Mouse (Mus musculus): Measurements from ENCODE around the gene Hoxd4. TPM values are rescaled to one million over a fixed set of nuclear protein-coding genes. Genes with fewer than 3 reads are reported as not detected.
A peak's percentile ranks its signal among the peaks of the same experiment; 100 is the strongest.

Gene Hoxd4
- polyA plus RNA-seq, 1 experiment from 2014 or later, result 4.9 TPM

- Histone ChIP-seq H3K36me3 (ENCODE audit: insufficient read depth, low read length) (no peaks in the 10 kb centered on the region; the same call in 1 of the 2 replicates), H3K27ac (ENCODE audit: low read length) (peak within 1 kb of the TSS; percentile 98), H3K4me3 (ENCODE audit: low read length) (peak within 1 kb of the TSS; percentile 82), H3K27me3 (ENCODE audit: insufficient read depth, low read length) (peaks cover 3% of the 10 kb centered on the region; the same call in 1 of the 2 replicates), H3K9ac (replicated peaks; ENCODE audit: low read length) (peak within 1 kb of the TSS; percentile 92), H3K4me1 (ENCODE audit: insufficient read depth, low read length) (peaks cover 33% of the 10 kb centered on the region), H3K4me2 (replicated peaks; ENCODE audit: low read depth, low read length) (peak within 1 kb of the TSS; percentile 80), H3K9me3 (ENCODE audit: low read length) (no peaks in the 10 kb centered on the region)
- peak; percentile 90 for ATAC-seq (ENCODE audit: low FRiP score, low TSS enrichment)
- WGBS, result under 1% methylated on average over 56 of the region's 56 CpGs
These were observed 20.4 kb upstream of the Hoxd4 start, which contains the start of gene Hoxd10 for GRCm38 (mm10) chr2:74691022-74691951. TSS of gene Hoxd10 (plus strand) at chr2:74691924.

DNA sequence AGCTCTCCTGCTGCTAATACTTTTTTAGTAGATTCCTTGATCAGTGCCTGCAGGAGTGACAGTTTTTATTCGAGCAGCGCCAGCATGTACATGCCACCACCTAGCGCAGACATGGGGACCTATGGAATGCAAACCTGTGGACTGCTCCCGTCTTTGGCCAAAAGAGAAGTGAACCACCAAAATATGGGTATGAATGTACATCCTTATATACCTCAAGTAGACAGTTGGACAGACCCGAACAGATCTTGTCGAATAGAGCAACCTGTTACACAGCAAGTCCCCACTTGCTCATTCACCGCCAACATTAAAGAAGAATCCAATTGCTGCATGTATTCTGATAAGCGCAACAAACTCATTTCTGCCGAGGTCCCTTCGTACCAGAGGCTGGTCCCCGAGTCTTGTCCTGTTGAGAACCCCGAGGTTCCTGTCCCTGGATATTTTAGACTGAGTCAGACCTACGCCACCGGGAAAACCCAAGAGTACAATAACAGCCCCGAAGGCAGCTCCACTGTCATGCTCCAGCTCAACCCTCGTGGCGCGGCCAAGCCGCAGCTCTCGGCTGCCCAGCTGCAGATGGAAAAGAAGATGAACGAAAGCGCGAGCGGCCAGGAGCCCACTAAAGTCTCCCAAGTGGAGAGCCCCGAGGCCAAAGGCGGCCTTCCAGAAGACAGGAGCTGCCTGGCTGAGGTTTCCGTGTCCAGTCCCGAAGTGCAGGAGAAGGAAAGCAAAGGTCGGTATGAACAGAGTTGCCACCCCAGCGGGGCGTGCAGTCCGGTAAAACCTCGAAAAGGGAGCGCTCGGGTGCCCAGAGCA is 19.5 kb upstream of the Hoxd4 start:
- no peak for ATAC-seq (ENCODE audit: low FRiP score, low TSS enrichment)
- peak overlapping the region; percentile 82 for H3K4me3 ChIP-seq (ENCODE audit: low read length)
- 2% methylated on average over 35 of the region's 35 CpGs for WGBS

GRCm38 (mm10) chr2:74692808-74693431 is 18.8 kb upstream of the Hoxd4 start:
- H3K4me2 ChIP-seq (replicated peaks; ENCODE audit: low read depth, low read length), result peak overlapping the region; percentile 80
- peak overlapping the region; percentile 82 for H3K4me3 ChIP-seq (ENCODE audit: low read length)
- WGBS, result 4% methylated on average over 20 of the region's 20 CpGs
- no peak for ATAC-seq (ENCODE audit: low FRiP score, low TSS enrichment)
- H3K4me1 ChIP-seq (ENCODE audit: insufficient read depth, low read length), result peaks cover 42% of the 10 kb centered on the region
- H3K9ac ChIP-seq (replicated peaks; ENCODE audit: low read length), result peak overlapping the region; percentile 92
- no peaks in the 10 kb centered on the region; the same call in 1 of the 2 replicates for H3K36me3 ChIP-seq (ENCODE audit: insufficient read depth, low read length)
- no peaks in the 10 kb centered on the region for H3K9me3 ChIP-seq (ENCODE audit: low read length)
- peaks cover 3% of the 10 kb centered on the region; the same call in 1 of the 2 replicates for H3K27me3 ChIP-seq (ENCODE audit: insufficient read depth, low read length)
- H3K27ac ChIP-seq (ENCODE audit: low read length), result peak overlapping the region; percentile 98

More for the DNA sequence above, 19.5 kb upstream of the Hoxd4 start:
- H3K4me2 ChIP-seq (replicated peaks; ENCODE audit: low read depth, low read length), result peak overlapping the region; percentile 80
- peaks cover 42% of the 10 kb centered on the region for H3K4me1 ChIP-seq (ENCODE audit: insufficient read depth, low read length)
- peaks cover 3% of the 10 kb centered on the region; the same call in 1 of the 2 replicates for H3K27me3 ChIP-seq (ENCODE audit: insufficient read depth, low read length)
- peak overlapping the region; percentile 98 for H3K27ac ChIP-seq (ENCODE audit: low read length)
- no peaks in the 10 kb centered on the region for H3K9me3 ChIP-seq (ENCODE audit: low read length)
- H3K36me3 ChIP-seq (ENCODE audit: insufficient read depth, low read length), result no peaks in the 10 kb centered on the region; the same call in 1 of the 2 replicates
- peak overlapping the region; percentile 92 for H3K9ac ChIP-seq (replicated peaks; ENCODE audit: low read length)

- Histone ChIP-seq H3K4me2 (replicated peaks; ENCODE audit: low read depth, low read length) (peak overlapping the region; percentile 80), H3K27ac (ENCODE audit: low read length) (peak overlapping the region; percentile 98), H3K4me3 (ENCODE audit: low read length) (peak overlapping the region; percentile 82), H3K9me3 (ENCODE audit: low read length) (no peaks in the 10 kb centered on the region), H3K4me1 (ENCODE audit: insufficient read depth, low read length) (peaks cover 39% of the 10 kb centered on the region), H3K27me3 (ENCODE audit: insufficient read depth, low read length) (no peaks in the 10 kb centered on the region), H3K9ac (replicated peaks; ENCODE audit: low read length) (peak overlapping the region; percentile 92), H3K36me3 (ENCODE audit: insufficient read depth, low read length) (no peaks in the 10 kb centered on the region; the same call in 1 of the 2 replicates)
- 28% methylated on average over 4 of the region's 4 CpGs for WGBS
- no peak for ATAC-seq (ENCODE audit: low FRiP score, low TSS enrichment)
These were observed 18.3 kb upstream of the Hoxd4 start for GRCm38 (mm10) chr2:74693432-74693827.

DNA sequence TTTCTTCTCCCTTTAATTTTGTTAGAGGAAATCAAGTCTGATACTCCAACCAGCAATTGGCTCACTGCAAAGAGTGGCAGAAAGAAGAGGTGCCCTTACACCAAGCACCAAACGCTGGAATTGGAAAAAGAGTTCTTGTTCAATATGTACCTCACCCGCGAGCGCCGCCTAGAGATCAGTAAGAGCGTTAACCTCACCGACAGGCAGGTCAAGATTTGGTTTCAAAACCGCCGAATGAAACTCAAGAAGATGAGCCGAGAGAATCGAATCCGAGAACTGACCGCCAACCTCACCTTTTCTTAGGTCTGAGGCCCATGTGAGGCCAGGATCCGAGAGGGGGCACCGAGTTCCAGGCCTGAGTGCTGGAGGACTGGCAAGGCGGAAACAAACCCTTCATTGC is 17.7 kb upstream of the Hoxd4 start:
- 5% methylated on average over 16 of the region's 16 CpGs for WGBS
- Histone ChIP-seq H3K9ac (replicated peaks; ENCODE audit: low read length) (peak overlapping the region; percentile 92), H3K4me2 (replicated peaks; ENCODE audit: low read depth, low read length) (peak overlapping the region; percentile 80), H3K27ac (ENCODE audit: low read length) (peak overlapping the region; percentile 98), H3K36me3 (ENCODE audit: insufficient read depth, low read length) (no peaks in the 10 kb centered on the region; the same call in 1 of the 2 replicates), H3K27me3 (ENCODE audit: insufficient read depth, low read length) (no peaks in the 10 kb centered on the region), H3K9me3 (ENCODE audit: low read length) (no peaks in the 10 kb centered on the region), H3K4me3 (ENCODE audit: low read length) (peak overlapping the region; percentile 82), H3K4me1 (ENCODE audit: insufficient read depth, low read length) (peaks cover 39% of the 10 kb centered on the region)
- ATAC-seq (ENCODE audit: low FRiP score, low TSS enrichment), result no peak

DNA sequence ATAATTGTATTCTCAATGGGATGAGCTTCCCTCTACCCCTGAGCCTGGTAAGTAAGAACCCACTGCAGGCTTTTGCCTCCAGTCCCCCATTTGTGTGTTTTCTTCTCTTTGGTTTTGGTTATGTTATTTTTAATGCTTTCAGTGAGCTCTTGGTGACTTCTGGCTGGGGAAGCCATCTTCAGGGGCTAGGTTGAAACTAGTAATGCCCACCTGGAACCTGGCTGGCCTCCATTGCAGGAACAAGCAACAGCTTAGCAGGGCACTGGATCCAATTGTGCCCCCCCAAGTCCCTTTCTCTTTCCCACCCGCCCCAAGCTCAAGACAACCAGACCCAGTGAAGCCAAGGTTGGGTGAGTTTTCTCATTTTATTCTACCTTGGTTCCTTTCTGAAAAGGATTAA is 16.3 kb upstream of the Hoxd4 start:
- Histone ChIP-seq H3K4me1 (ENCODE audit: insufficient read depth, low read length) (peaks cover 46% of the 10 kb centered on the region), H3K27me3 (ENCODE audit: insufficient read depth, low read length) (no peaks in the 10 kb centered on the region), H3K4me3 (ENCODE audit: low read length) (peak overlapping the region; percentile 82), H3K36me3 (ENCODE audit: insufficient read depth, low read length) (no peaks in the 10 kb centered on the region; the same call in 1 of the 2 replicates), H3K9me3 (ENCODE audit: low read length) (no peaks in the 10 kb centered on the region), H3K27ac (ENCODE audit: low read length) (peak overlapping the region; percentile 99; the same call in 1 of the 2 replicates), H3K9ac (replicated peaks; ENCODE audit: low read length) (peak overlapping the region; percentile 99), H3K4me2 (replicated peaks; ENCODE audit: low read depth, low read length) (peak overlapping the region; percentile 80)
- WGBS, result 41% methylated on average over 1 of the region's 1 CpGs
- no peak for ATAC-seq (ENCODE audit: low FRiP score, low TSS enrichment)

DNA sequence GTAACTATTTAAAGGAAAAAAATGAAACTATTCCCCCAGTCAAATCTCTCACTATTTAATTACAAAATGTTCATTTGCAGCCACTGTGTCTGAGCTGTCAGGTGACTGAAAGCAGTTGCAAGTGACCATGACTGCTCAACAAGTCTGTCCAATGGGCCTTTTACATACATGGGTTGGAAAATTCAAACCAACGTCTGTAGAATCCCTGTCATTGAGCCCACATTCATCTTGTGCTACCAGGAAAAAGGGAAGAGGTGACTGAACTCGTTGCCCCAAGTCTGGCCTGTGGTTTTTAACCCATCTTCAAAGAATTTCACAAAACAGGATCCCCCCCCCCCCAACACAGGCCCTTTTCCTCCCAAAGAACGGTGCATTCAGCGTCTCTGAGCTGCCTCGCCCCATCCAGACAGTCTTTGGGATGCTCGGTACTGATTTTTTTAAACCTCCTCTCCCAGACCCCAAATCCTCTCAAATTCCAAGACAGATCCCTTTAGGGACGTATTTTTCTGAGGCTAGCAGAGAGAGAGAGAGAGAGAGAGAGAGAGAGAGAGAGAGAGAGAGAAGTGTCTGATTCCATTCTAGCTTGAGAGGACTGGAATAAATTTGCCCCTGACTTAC is 15.8 kb upstream of the Hoxd4 start:
- Histone ChIP-seq H3K9ac (replicated peaks; ENCODE audit: low read length) (peak overlapping the region; percentile 99), H3K36me3 (ENCODE audit: insufficient read depth, low read length) (no peaks in the 10 kb centered on the region; the same call in 1 of the 2 replicates), H3K27me3 (ENCODE audit: insufficient read depth, low read length) (no peaks in the 10 kb centered on the region), H3K27ac (ENCODE audit: low read length) (peak overlapping the region; percentile 99), H3K9me3 (ENCODE audit: low read length) (no peaks in the 10 kb centered on the region), H3K4me1 (ENCODE audit: insufficient read depth, low read length) (peaks cover 50% of the 10 kb centered on the region), H3K4me3 (ENCODE audit: low read length) (peak overlapping the region; percentile 82), H3K4me2 (replicated peaks; ENCODE audit: low read depth, low read length) (peak overlapping the region; percentile 80)
- 27% methylated on average over 7 of the region's 7 CpGs for WGBS
- ATAC-seq (ENCODE audit: low FRiP score, low TSS enrichment), result no peak

- WGBS, result 10% methylated on average over 34 of the region's 34 CpGs
- peak; percentile 41 for ATAC-seq (ENCODE audit: low FRiP score, low TSS enrichment)
- Histone ChIP-seq H3K4me2 (replicated peaks; ENCODE audit: low read depth, low read length) (peak overlapping the region; percentile 80), H3K4me1 (ENCODE audit: insufficient read depth, low read length) (peaks cover 51% of the 10 kb centered on the region), H3K9ac (replicated peaks; ENCODE audit: low read length) (peak overlapping the region; percentile 99), H3K27ac (ENCODE audit: low read length) (peak overlapping the region; percentile 99), H3K4me3 (ENCODE audit: low read length) (peak overlapping the region; percentile 82), H3K9me3 (ENCODE audit: low read length) (no peaks in the 10 kb centered on the region), H3K27me3 (ENCODE audit: insufficient read depth, low read length) (no peaks in the 10 kb centered on the region), H3K36me3 (ENCODE audit: insufficient read depth, low read length) (no peaks in the 10 kb centered on the region; the same call in 1 of the 2 replicates)
These were observed 15.0 kb upstream of the Hoxd4 start for GRCm38 (mm10) chr2:74696442-74697335.

Data from kidney, embryonic 16.5 days (tissue).